Mouse (Mus musculus): ENCODE data around the gene AI413582. TPM values are rescaled to one million over a fixed set of nuclear protein-coding genes. Genes with fewer than 3 reads are reported as not detected.
A peak's percentile ranks its signal among the peaks of the same experiment; 100 is the strongest.

AI413582 gene
- total and polyA plus RNA-seq, 2 experiments from 2014 or later, result 11.1 to 18.5 TPM

DNA sequence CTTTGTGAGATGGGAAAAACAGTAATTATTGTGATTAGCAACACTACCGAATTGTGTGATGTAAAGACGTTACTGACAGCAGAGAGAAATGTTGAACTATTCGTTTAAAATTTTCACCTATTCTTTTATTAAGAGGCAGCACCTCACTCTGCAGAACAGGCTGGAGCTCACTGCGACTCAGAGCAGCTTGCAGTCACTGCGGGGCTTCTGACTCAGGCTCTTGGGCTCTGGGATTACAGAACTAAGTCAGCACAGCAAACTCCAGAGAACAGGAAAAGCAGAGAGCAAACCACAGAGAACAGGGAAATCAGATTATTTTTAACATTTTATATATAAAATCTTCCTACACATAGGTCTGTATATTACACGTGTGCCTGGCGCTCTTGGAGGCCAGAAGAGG is 44.0 kb upstream of the AI413582 start:
- H3K27ac ChIP-seq (ENCODE audit: low read depth), result no peak overlapping the region
- peaks cover 35% of the 10 kb centered on the region for H3K4me1 ChIP-seq (ENCODE audit: control insufficient read depth, insufficient read depth)
- 85% methylated on average over 7 of the region's 7 CpGs for WGBS
- DNase-seq (ENCODE audit: low spot score) (no peak), ATAC-seq (ENCODE audit: insufficient read depth, low read depth) (no peak)
- H3K36me3 ChIP-seq (replicated peaks; ENCODE audit: control insufficient read depth, insufficient read depth, low read length), result peaks cover 20% of the 10 kb centered on the region; the same call in 1 of the 2 replicates
- no peak for TF ChIP-seq CTCF (IDR thresholded peaks at IDR 0.05; ENCODE audit: low read depth)
- no peak for TF ChIP-seq EP300 (IDR thresholded peaks at IDR 0.05; ENCODE audit: low read depth)
- H3K4me3 ChIP-seq (ENCODE audit: low read depth, low read length), result no peak overlapping the region
- H3K9me3 ChIP-seq (replicated peaks; ENCODE audit: control insufficient read depth, low read length), result no peaks in the 10 kb centered on the region
- H3K4me2 ChIP-seq (ENCODE audit: low read depth, low read length), result no peak overlapping the region
- H3K9ac ChIP-seq (replicated peaks; ENCODE audit: low read depth, low read length), result no peak overlapping the region
- H3K27me3 ChIP-seq (ENCODE audit: control insufficient read depth, insufficient read depth, low read length), result no peaks in the 10 kb centered on the region

DNA sequence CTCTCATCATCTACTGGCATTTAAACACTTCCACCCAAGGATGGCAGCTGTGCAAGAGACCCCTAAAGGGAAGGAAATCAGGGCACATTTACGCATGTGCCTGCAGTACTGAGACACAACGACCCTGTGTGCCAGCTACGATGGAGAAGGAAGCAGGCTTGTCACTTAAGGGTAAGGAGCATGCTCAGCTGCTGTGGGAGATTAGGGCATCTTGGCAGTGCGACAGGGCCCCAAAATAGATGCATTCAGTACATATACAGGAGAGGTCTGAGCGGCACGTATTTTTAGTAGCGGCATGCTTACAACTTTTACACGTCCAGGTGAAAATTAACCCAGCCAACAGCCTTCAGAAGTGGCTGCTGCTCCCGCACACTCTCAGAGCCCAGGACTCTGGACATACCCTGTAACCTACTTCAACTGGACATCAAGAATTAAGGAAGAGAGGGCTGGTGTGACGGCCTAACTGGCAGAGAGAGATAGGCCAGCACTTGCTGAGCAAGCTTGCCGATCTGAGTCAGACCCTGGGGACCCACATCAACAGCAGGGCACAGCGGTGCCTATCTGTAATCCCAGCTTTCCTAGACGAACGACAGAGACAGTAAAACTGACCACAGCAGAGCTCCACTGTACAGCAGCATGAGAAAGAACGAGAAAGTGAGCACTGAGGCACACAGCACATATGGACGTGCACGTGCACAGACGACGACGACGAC is 38.1 kb upstream of the AI413582 start:
- H3K36me3 ChIP-seq (replicated peaks; ENCODE audit: control insufficient read depth, insufficient read depth, low read length), result peaks cover 11% of the 10 kb centered on the region; the same call in 1 of the 2 replicates
- H3K4me1 ChIP-seq (ENCODE audit: control insufficient read depth, insufficient read depth), result peaks cover 65% of the 10 kb centered on the region
- H3K9ac ChIP-seq (replicated peaks; ENCODE audit: low read depth, low read length), result 0 out of 2 replicates have a peak overlapping the region, but pooled peaks have one; percentile 9
- peak; percentile 73 for ATAC-seq (ENCODE audit: insufficient read depth, low read depth)
- peak overlapping the region; percentile 29 for H3K4me2 ChIP-seq (ENCODE audit: low read depth, low read length)
- H3K27me3 ChIP-seq (ENCODE audit: control insufficient read depth, insufficient read depth, low read length), result no peaks in the 10 kb centered on the region
- no peak overlapping the region for H3K4me3 ChIP-seq (ENCODE audit: low read depth, low read length)
- H3K27ac ChIP-seq (ENCODE audit: low read depth), result peak overlapping the region; percentile 87
- DNase-seq (ENCODE audit: low spot score), result peak; percentile 87
- 25% methylated on average over 21 of the region's 21 CpGs for WGBS
- H3K9me3 ChIP-seq (replicated peaks; ENCODE audit: control insufficient read depth, low read length), result no peaks in the 10 kb centered on the region
- TF ChIP-seq CTCF (IDR thresholded peaks at IDR 0.05; ENCODE audit: low read depth), result no peak
- TF ChIP-seq EP300 (IDR thresholded peaks at IDR 0.05; ENCODE audit: low read depth), result no peak; the same call in 1 of the 2 replicates

DNA sequence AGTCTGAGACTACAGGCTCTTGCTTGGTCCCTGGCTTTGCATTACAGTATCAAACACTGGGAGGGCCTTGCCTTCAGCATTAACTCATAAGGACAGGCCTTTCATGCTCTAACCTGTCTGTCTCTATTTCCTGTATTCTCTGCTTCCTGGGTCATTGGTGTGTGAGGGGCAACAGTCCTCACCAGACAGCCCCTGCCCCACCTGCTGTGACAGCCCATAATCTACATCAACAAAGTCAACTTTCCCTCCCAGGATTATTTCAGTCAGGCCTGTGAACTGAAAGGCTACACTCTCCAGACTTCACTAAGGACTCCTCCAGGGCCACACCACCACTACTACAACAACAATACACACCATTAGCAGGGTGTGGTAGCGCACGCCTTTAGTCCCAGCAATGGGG is 37.5 kb upstream of the AI413582 start:
- Histone ChIP-seq H3K27me3 (ENCODE audit: control insufficient read depth, insufficient read depth, low read length) (no peaks in the 10 kb centered on the region), H3K9me3 (replicated peaks; ENCODE audit: control insufficient read depth, low read length) (no peaks in the 10 kb centered on the region), H3K36me3 (replicated peaks; ENCODE audit: control insufficient read depth, insufficient read depth, low read length) (peaks cover 6% of the 10 kb centered on the region; the same call in 1 of the 2 replicates), H3K4me3 (ENCODE audit: low read depth, low read length) (no peak overlapping the region), H3K9ac (replicated peaks; ENCODE audit: low read depth, low read length) (no peak overlapping the region), H3K27ac (ENCODE audit: low read depth) (peak overlapping the region; percentile 87), H3K4me2 (ENCODE audit: low read depth, low read length) (no peak overlapping the region; the same call in 1 of the 2 replicates), H3K4me1 (ENCODE audit: control insufficient read depth, insufficient read depth) (peaks cover 72% of the 10 kb centered on the region)
- TF ChIP-seq CTCF (IDR thresholded peaks at IDR 0.05; ENCODE audit: low read depth), result no peak
- no peak for TF ChIP-seq EP300 (IDR thresholded peaks at IDR 0.05; ENCODE audit: low read depth)
- no peak for ATAC-seq (ENCODE audit: insufficient read depth, low read depth)
- no peak for DNase-seq (ENCODE audit: low spot score)
- 78% methylated on average over 2 of the region's 2 CpGs for WGBS

DNA sequence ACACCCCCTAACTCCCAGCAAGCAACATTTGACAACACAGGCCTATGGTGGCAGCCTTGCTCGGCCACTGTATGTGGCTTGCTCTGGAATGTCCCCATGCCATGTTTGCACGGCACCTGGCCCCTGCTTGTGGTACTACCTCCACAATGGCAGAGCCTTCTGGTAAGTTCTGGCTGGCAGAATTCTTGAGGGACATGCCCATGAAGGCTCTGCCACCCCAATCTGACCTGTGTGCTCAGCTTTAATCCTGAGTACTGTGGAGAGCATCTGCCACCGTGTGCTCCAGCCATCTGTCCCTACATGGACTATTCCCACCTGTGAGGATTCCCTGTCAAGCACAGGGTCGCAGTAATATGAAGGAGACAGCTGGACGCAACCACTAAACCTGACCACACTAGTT is 35.3 kb upstream of the AI413582 start:
- Histone ChIP-seq H3K4me3 (ENCODE audit: low read depth, low read length) (no peak overlapping the region), H3K9ac (replicated peaks; ENCODE audit: low read depth, low read length) (no peak overlapping the region; the same call in 1 of the 2 replicates), H3K36me3 (replicated peaks; ENCODE audit: control insufficient read depth, insufficient read depth, low read length) (no peaks in the 10 kb centered on the region), H3K4me2 (ENCODE audit: low read depth, low read length) (no peak overlapping the region), H3K9me3 (replicated peaks; ENCODE audit: control insufficient read depth, low read length) (no peaks in the 10 kb centered on the region), H3K4me1 (ENCODE audit: control insufficient read depth, insufficient read depth) (peaks cover 80% of the 10 kb centered on the region), H3K27me3 (ENCODE audit: control insufficient read depth, insufficient read depth, low read length) (no peaks in the 10 kb centered on the region), H3K27ac (ENCODE audit: low read depth) (peak overlapping the region; percentile 62)
- WGBS, result 68% methylated on average over 5 of the region's 5 CpGs
- DNase-seq (ENCODE audit: low spot score) (no peak), ATAC-seq (ENCODE audit: insufficient read depth, low read depth) (no peak)
- TF ChIP-seq EP300 (IDR thresholded peaks at IDR 0.05; ENCODE audit: low read depth) (no peak), CTCF (IDR thresholded peaks at IDR 0.05; ENCODE audit: low read depth) (no peak)

DNA sequence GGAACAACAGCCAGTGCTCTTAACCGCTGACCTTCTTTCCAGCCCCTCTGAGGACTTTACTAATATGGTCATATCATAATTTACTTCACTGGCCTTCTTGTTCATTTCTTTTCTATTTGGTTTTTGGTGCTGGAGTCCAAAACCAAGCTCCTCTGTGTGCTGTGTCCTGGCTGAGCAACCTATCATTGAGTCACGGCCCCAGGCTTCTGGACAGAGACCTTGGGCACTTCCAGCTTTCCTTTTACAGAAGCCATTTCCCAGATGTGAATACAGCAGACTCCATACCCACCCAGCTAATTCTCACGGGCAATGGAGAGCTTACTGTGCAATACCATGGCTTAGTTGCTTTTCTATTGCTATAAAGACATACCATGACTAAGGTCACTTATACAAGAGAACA is 34.7 kb upstream of the AI413582 start:
- H3K9ac ChIP-seq (replicated peaks; ENCODE audit: low read depth, low read length), result no peak overlapping the region
- peaks cover 82% of the 10 kb centered on the region for H3K4me1 ChIP-seq (ENCODE audit: control insufficient read depth, insufficient read depth)
- H3K27me3 ChIP-seq (ENCODE audit: control insufficient read depth, insufficient read depth, low read length), result no peaks in the 10 kb centered on the region
- DNase-seq (ENCODE audit: low spot score), result no peak
- no peak overlapping the region for H3K4me2 ChIP-seq (ENCODE audit: low read depth, low read length)
- no peaks in the 10 kb centered on the region for H3K9me3 ChIP-seq (replicated peaks; ENCODE audit: control insufficient read depth, low read length)
- 75% methylated on average over 3 of the region's 3 CpGs for WGBS
- peak overlapping the region; percentile 62 for H3K27ac ChIP-seq (ENCODE audit: low read depth)
- no peak for TF ChIP-seq EP300 (IDR thresholded peaks at IDR 0.05; ENCODE audit: low read depth)
- no peak for TF ChIP-seq CTCF (IDR thresholded peaks at IDR 0.05; ENCODE audit: low read depth)
- H3K4me3 ChIP-seq (ENCODE audit: low read depth, low read length), result no peak overlapping the region
- no peak for ATAC-seq (ENCODE audit: insufficient read depth, low read depth)
- H3K36me3 ChIP-seq (replicated peaks; ENCODE audit: control insufficient read depth, insufficient read depth, low read length), result no peaks in the 10 kb centered on the region; the same call in 1 of the 2 replicates

Data from heart, postnatal 0 days (tissue).